Mouse (Mus musculus) neural tube, embryonic 12.5 days (tissue): ENCODE data around the gene Ubap2. TPM values are rescaled to one million over a fixed set of nuclear protein-coding genes. Genes with fewer than 3 reads are reported as not detected.

Experiments used
- ATAC-seq: fragments of 200-750 bp; cut with Nextera tagmentation; 2 replicates; pipeline ENCODE4 v1.8.0; 2017; ENCODE audit warnings: low read depth, mild to moderate bottlenecking, moderate TSS enrichment, moderate library complexity; ENCODE audit not compliant: low FRiP score
- H3K27ac ChIP-seq: fragments of 300-500 bp; sonication (generic); 2 replicates; pipeline ENCODE4 v1.5.1; 2016
- H3K27me3 ChIP-seq: fragments of 300-500 bp; sonication (generic); replicated peaks from 2 replicates; pipeline ENCODE4 v1.6.1; 2016; ENCODE audit warnings: mild to moderate bottlenecking
- H3K36me3 ChIP-seq: fragments of 300-500 bp; sonication (generic); 2 replicates; pipeline ENCODE4 v1.6.1; 2016; ENCODE audit warnings: mild to moderate bottlenecking
- H3K4me1 ChIP-seq: fragments of 300-500 bp; sonication (generic); 2 replicates; pipeline ENCODE4 v1.6.1; 2016
- H3K4me2 ChIP-seq: fragments of 300-500 bp; sonication (generic); replicated peaks from 2 replicates; pipeline ENCODE4 v1.6.1; 2016; ENCODE audit warnings: mild to moderate bottlenecking
- H3K4me3 ChIP-seq: fragments of 300-500 bp; sonication (generic); 2 replicates; pipeline ENCODE4 v1.5.1; 2016
- H3K9ac ChIP-seq: fragments of 300-500 bp; sonication (generic); 2 replicates; pipeline ENCODE4 v1.6.1; 2016; ENCODE audit warnings: mild to moderate bottlenecking
- H3K9me3 ChIP-seq: fragments of 300-500 bp; sonication (generic); 2 replicates; pipeline ENCODE4 v1.6.1; 2016; ENCODE audit warnings: mild to moderate bottlenecking
- WGBS: fragments of 180-500 bp; shearing (Covaris S2); methylation state at CpG from one replicate; pipeline ENCODE4 v1.1.7; 2016; 5-methylcytosine and 5-hydroxymethylcytosine counted together
- polyA plus RNA-seq: library from polyadenylated mRNA; unstranded; fragments of >200 nt; fragmentation: Nextera tagmentation; extraction: Ambion mirVana; gene quantifications from 2 replicates; pipeline ENCODE4 v1.2.1, GENCODE M21; 2016

Ubap2 gene
- polyA plus RNA-seq, 1 experiment from 2014 or later = 78.4 TPM

DNA sequence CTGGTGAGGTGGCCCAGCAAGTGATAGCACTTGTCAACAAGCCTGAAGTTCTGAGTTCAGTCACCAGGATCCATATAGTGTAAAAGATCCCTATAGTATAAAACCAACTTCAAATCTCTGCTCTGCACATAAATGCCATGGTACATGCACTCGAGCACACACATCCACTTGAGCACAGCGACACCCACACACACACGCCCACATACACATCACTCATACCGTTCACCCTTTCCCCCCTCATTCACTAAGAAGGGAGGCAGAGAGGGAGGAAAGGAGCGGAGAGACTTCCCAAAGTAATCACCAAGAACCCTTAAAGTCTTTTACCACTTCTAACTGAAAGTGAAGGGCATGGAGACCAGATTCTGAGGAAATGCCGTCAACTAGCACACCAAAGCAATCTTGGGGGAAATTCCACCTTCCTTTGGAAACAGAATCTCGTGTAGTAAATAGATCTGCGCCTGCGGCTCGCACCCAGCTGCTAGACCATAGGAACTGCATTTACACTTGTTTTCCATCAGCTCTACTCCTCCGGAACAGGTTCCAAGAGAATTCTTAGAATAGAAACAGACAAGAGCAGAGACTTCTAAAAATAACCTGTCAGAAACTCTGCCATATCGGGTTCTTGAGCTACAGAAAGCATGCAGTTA is 19.3 kb downstream of the Ubap2 start:
- ATAC-seq = no peak
- WGBS = 92% methylated on average over 12 of the region's 12 CpGs
- no peak overlapping the region for H3K4me2 ChIP-seq

GRCm38 (mm10) chr4:41253756-41254155 is 21.2 kb downstream of the Ubap2 start:
- Histone ChIP-seq H3K36me3 (peaks cover 18% of the 10 kb centered on the region; the same call in 1 of the 2 replicates), H3K27me3 (no peaks in the 10 kb centered on the region), H3K4me1 (no peaks in the 10 kb centered on the region), H3K27ac (no peak overlapping the region), H3K9me3 (no peaks in the 10 kb centered on the region), H3K4me3 (no peak overlapping the region), H3K4me2 (no peak overlapping the region), H3K9ac (no peak overlapping the region)
- ATAC-seq = no peak
- 97% methylated on average over 2 of the region's 2 CpGs for whole genome bisulfite sequencing

More for the DNA sequence above, 19.3 kb downstream of the Ubap2 start:
- no peaks in the 10 kb centered on the region for H3K9me3 ChIP-seq
- no peak overlapping the region for H3K27ac ChIP-seq
- no peaks in the 10 kb centered on the region for H3K27me3 ChIP-seq
- no peak overlapping the region for H3K9ac ChIP-seq
- H3K4me3 ChIP-seq = no peak overlapping the region
- 0 out of 2 replicates have a peak, but pooled peaks cover 4% of the 10 kb centered on the region for H3K36me3 ChIP-seq
- no peaks in the 10 kb centered on the region for H3K4me1 ChIP-seq

- no peak overlapping the region for H3K27ac ChIP-seq
- no peaks in the 10 kb centered on the region for H3K27me3 ChIP-seq
- no peak overlapping the region for H3K9ac ChIP-seq
- no peak overlapping the region for H3K4me2 ChIP-seq
- 96% methylated on average over 2 of the region's 2 CpGs for WGBS
- H3K9me3 ChIP-seq = no peaks in the 10 kb centered on the region
- H3K4me1 ChIP-seq = no peaks in the 10 kb centered on the region
- ATAC-seq = no peak
- H3K4me3 ChIP-seq = no peak overlapping the region
- peaks cover 34% of the 10 kb centered on the region for H3K36me3 ChIP-seq
Measured at GRCm38 (mm10) chr4:41245408-41245807, 29.5 kb downstream of the Ubap2 start.

DNA sequence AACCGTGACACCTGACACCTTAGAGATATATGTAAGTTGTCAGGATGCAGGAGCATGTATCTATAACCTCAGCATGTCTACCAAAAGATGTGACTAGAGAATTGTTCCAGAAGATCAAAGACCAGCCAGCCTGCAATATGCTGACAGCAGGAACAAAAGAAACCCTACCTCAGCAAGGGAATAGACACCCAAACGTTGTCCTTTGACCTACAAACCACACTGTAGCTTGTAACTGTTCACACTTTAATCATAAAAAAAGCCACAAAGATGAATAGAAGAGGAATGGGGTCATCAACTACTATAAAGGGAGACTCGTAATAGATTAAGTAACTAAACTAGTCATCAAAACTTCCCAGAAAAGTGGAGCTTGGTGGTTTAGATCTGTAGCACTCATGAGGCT is 34.0 kb downstream of the Ubap2 start:
- Histone ChIP-seq H3K4me1 (no peaks in the 10 kb centered on the region), H3K36me3 (peaks cover 9% of the 10 kb centered on the region), H3K27me3 (no peaks in the 10 kb centered on the region), H3K4me2 (no peak overlapping the region), H3K4me3 (no peak overlapping the region), H3K27ac (no peak overlapping the region), H3K9me3 (no peaks in the 10 kb centered on the region), H3K9ac (no peak overlapping the region)
- ATAC-seq = no peak
- 82% methylated on average over 3 of the region's 3 CpGs for WGBS

DNA sequence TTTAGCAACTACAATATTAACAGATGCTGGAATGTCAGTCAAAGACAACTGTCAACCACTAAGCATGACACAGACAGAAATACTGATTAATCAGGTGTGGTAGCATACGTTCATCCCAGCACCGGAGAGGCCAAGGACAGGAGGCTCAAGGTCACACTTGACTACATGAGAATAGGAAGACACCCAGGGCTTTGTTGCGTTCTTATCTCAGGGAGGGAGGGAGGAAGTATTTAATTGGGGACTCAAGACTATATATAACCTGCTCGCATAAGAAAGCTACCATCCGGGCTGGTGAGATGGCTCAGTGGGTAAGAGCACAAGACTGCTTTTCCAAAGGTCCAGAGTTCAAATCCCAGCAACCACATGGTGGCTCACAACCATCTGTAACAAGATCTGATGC is 39.3 kb downstream of the Ubap2 start:
- Histone ChIP-seq H3K4me3 (no peak overlapping the region), H3K27ac (no peak overlapping the region), H3K4me1 (no peaks in the 10 kb centered on the region), H3K27me3 (no peaks in the 10 kb centered on the region), H3K36me3 (peaks cover 49% of the 10 kb centered on the region), H3K9ac (no peak overlapping the region), H3K4me2 (no peak overlapping the region), H3K9me3 (no peaks in the 10 kb centered on the region)
- 94% methylated on average over 5 of the region's 5 CpGs for WGBS
- ATAC-seq = no peak

DNA sequence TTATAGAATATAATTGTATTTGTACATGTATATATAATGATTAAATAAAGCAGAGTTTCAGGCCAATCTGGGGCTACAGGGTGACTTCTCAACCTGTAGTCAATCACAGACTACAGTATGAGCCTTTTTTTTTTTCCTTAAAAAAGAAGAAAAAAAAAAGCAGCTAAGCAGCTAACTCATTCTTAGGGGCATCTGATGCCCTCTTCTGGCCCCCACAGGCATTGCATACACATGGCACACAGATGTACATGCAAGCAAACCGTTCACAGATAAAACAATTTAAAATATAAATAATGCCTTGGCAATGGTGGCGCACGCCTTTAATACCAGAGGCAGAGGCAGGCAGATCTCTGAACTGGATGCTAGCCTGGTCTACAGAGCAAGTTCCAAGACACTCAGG is 48.6 kb downstream of the Ubap2 start:
- WGBS = 90% methylated on average over 3 of the region's 3 CpGs
- Histone ChIP-seq H3K27ac (no peak overlapping the region), H3K9me3 (no peaks in the 10 kb centered on the region), H3K36me3 (peaks cover 82% of the 10 kb centered on the region), H3K4me2 (no peak overlapping the region), H3K4me3 (no peak overlapping the region), H3K27me3 (no peaks in the 10 kb centered on the region), H3K4me1 (no peaks in the 10 kb centered on the region), H3K9ac (no peak overlapping the region)
- no peak for ATAC-seq

GRCm38 (mm10) chr4:41225412-41225811 is 49.5 kb downstream of the Ubap2 start:
- 92% methylated on average over 1 of the region's 1 CpGs for WGBS
- Histone ChIP-seq H3K27ac (no peak overlapping the region), H3K4me2 (no peak overlapping the region), H3K9me3 (no peaks in the 10 kb centered on the region), H3K9ac (no peak overlapping the region), H3K4me3 (no peak overlapping the region), H3K4me1 (no peaks in the 10 kb centered on the region), H3K27me3 (no peaks in the 10 kb centered on the region), H3K36me3 (peaks cover 83% of the 10 kb centered on the region)
- ATAC-seq = no peak

GRCm38 (mm10) chr4:41208050-41208449 is 66.9 kb downstream of the Ubap2 start:
- no peak for ATAC-seq
- H3K27ac ChIP-seq = no peak overlapping the region
- H3K36me3 ChIP-seq = peaks cover 83% of the 10 kb centered on the region

DNA sequence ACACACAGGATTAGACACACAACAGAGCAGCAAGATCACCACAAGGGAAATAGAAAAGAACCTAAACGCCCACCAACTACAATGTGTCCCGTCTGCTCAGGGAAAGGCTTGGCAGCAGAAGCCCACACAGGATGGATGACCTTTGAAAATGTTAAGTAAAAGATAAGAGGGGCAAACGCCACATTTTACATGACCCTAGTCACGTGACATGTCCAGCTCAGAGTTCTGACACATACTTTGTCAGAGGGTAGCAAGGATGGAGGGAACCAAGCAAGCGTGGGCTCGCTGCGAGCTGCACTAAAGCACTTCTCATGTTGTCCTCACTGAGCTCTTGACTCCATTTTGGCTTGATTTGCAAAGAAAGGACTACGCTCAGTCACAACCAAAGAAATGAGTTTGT is 69.2 kb downstream of the Ubap2 start:
- H3K4me2 ChIP-seq = no peak overlapping the region
- no peaks in the 10 kb centered on the region for H3K27me3 ChIP-seq
- no peak overlapping the region for H3K4me3 ChIP-seq
- WGBS = 94% methylated on average over 8 of the region's 8 CpGs
- no peak overlapping the region for H3K27ac ChIP-seq
- no peak for ATAC-seq
- H3K9ac ChIP-seq = no peak overlapping the region
- no peaks in the 10 kb centered on the region for H3K9me3 ChIP-seq
- no peaks in the 10 kb centered on the region for H3K4me1 ChIP-seq
- H3K36me3 ChIP-seq = peaks cover 92% of the 10 kb centered on the region

More at GRCm38 (mm10) chr4:41208050-41208449, 66.9 kb downstream of the Ubap2 start:
- H3K4me1 ChIP-seq = no peaks in the 10 kb centered on the region
- H3K4me2 ChIP-seq = no peak overlapping the region
- H3K9ac ChIP-seq = no peak overlapping the region
- no peaks in the 10 kb centered on the region for H3K9me3 ChIP-seq
- H3K4me3 ChIP-seq = no peak overlapping the region
- WGBS = 97% methylated on average over 4 of the region's 4 CpGs
- H3K27me3 ChIP-seq = no peaks in the 10 kb centered on the region

DNA sequence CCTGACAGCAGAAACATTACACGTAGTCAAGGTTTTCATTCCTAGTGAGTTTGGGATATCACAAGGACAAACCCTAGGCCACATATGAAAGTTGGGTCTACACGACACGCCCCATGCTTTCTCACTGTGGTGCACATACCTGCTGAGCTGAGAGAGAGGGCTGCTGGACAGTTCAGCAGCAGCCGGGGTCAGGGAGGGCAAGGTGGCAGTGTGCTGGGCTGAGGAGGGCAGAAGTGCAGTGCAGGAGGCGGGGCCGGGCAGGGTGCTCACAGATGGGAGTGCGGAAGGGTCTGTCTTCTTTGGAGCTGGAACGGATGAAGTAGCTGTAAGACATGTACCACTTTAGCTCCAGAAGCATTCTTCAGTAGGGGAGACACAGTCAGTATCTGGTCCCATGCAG is 72.8 kb downstream of the Ubap2 start:
- Histone ChIP-seq H3K4me3 (no peak overlapping the region), H3K4me1 (no peaks in the 10 kb centered on the region), H3K9ac (no peak overlapping the region), H3K4me2 (no peak overlapping the region), H3K27me3 (no peaks in the 10 kb centered on the region), H3K36me3 (peaks cover 92% of the 10 kb centered on the region), H3K27ac (no peak overlapping the region), H3K9me3 (no peaks in the 10 kb centered on the region)
- WGBS = 94% methylated on average over 8 of the region's 8 CpGs
- no peak for ATAC-seq

DNA sequence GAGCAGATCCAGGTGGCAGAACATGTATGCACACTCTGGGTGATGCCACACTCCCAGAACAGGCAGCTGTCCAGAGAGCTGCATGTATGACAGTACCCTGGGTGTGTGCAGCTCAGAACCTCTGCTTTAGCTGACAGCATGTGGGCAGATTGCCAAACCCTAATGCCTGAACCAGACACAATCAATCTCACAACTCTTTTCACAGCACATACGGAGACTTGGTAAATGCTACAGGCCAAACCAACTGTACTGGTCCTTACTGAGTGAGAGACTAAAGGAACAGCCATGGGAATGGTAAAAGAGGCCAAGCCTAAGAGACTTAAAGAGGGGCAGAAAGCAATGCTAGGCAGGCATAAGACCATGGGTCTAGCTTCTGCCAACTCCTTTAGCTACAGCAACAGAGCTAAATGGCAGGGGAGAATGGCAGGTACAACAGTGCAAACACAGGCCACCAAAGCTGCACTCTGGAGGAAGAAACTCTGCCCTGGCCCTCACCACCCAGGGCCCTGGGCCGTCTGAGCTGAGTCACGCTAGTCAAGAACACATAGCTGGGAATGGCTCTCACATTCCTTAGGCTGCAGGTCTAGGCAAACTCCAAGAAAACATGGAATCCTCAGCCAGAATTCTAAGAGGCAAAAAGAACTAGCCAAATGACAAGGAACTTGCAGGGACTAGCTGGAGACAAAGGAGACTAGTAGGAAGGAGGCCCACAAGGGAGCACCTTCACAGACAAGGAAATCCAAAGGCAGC is 77.9 kb downstream of the Ubap2 start:
- Histone ChIP-seq H3K9me3 (no peaks in the 10 kb centered on the region), H3K27ac (no peak overlapping the region), H3K4me3 (no peak overlapping the region), H3K4me2 (no peak overlapping the region), H3K4me1 (no peaks in the 10 kb centered on the region), H3K27me3 (no peaks in the 10 kb centered on the region), H3K36me3 (peaks cover 94% of the 10 kb centered on the region), H3K9ac (no peak overlapping the region)
- 77% methylated on average over 3 of the region's 3 CpGs for WGBS
- no peak for ATAC-seq

DNA sequence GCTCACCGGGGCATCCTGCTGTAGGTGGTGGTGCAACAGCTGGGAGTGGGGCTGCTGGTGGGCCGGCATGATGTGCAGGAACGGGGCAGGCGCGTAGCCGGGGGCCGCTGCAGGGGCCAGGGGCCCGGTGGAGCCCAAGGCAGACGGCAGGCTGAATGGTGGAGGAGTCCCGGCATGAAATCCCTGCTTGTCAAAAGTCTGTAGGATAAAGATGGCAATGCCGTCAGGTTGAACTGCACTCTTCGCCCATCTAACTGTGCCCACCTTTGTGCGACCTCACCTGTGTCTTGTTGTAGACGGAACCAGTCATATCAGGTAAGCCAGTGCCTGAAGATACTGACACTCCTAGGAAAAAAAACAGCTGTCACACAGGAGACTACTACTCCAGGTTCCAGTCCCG is 79.6 kb downstream of the Ubap2 start:
- no peaks in the 10 kb centered on the region for H3K27me3 ChIP-seq
- peaks cover 93% of the 10 kb centered on the region for H3K36me3 ChIP-seq
- no peaks in the 10 kb centered on the region for H3K4me1 ChIP-seq
- 94% methylated on average over 15 of the region's 15 CpGs for WGBS
- no peak overlapping the region for H3K4me3 ChIP-seq
- peak; percentile 22; the same call in 1 of the 2 replicates for ATAC-seq
- H3K27ac ChIP-seq = no peak overlapping the region
- no peak overlapping the region for H3K9ac ChIP-seq
- H3K9me3 ChIP-seq = no peaks in the 10 kb centered on the region
- no peak overlapping the region for H3K4me2 ChIP-seq
